Mouse (Mus musculus) heart, postnatal 0 days (tissue): ENCODE results near the gene Ccdc92b. TPM values are rescaled to one million over a fixed set of nuclear protein-coding genes. Genes with fewer than 3 reads are reported as not detected.

Source experiments
- ATAC-seq: fragments of 200-750 bp; cut with Nextera tagmentation; 2 replicates; pipeline ENCODE4 v1.8.0; 2017; ENCODE audit warnings: low read depth, moderate number of reproducible peaks, moderate library complexity; ENCODE audit not compliant: insufficient read depth
- DNase-seq: peaks from one replicate; pipeline ENCODE4 v3.0.0-alpha.2; 2016; ENCODE audit warnings: low spot score
- H3K27ac ChIP-seq: fragments of 300-500 bp; sonication (generic); 2 replicates; pipeline ENCODE4 v1.5.1; 2014; ENCODE audit warnings: low read depth, mild to moderate bottlenecking
- H3K27me3 ChIP-seq: fragments of 300-500 bp; sonication (generic); 2 replicates; pipeline ENCODE4 v1.6.1; 2014; ENCODE audit warnings: low read length, mixed read lengths; ENCODE audit not compliant: control insufficient read depth, insufficient read depth
- H3K36me3 ChIP-seq: fragments of 300-500 bp; sonication (generic); replicated peaks from 2 replicates; pipeline ENCODE4 v1.6.1; 2014; ENCODE audit warnings: low read length, mixed read lengths; ENCODE audit not compliant: control insufficient read depth, insufficient read depth
- H3K4me1 ChIP-seq: fragments of 300-500 bp; sonication (generic); 2 replicates; pipeline ENCODE4 v1.6.1; 2014; ENCODE audit warnings: antibody characterized with exemption; ENCODE audit not compliant: control insufficient read depth, insufficient read depth
- H3K4me2 ChIP-seq: fragments of 300-500 bp; sonication (generic); 2 replicates; pipeline ENCODE4 v1.6.1; 2014; ENCODE audit warnings: low read depth, mild to moderate bottlenecking, low read length, moderate library complexity
- H3K4me3 ChIP-seq: fragments of 300-500 bp; sonication (generic); 2 replicates; pipeline ENCODE4 v1.5.1; 2014; ENCODE audit warnings: low read depth, low read length
- H3K9ac ChIP-seq: fragments of 300-500 bp; sonication (generic); replicated peaks from 2 replicates; pipeline ENCODE4 v1.6.1; 2014; ENCODE audit warnings: low read depth, low read length, mixed read lengths
- H3K9me3 ChIP-seq: fragments of 300-500 bp; sonication (generic); replicated peaks from 2 replicates; pipeline ENCODE4 v1.6.1; 2016; ENCODE audit warnings: low read length; ENCODE audit not compliant: control insufficient read depth
- CTCF ChIP-seq: IDR thresholded peaks from 2 replicates; pipeline ENCODE4 v1.5.1; 2016; ENCODE audit warnings: antibody characterized with exemption, control low read depth, low read depth
- EP300 ChIP-seq: IDR thresholded peaks from 2 replicates; pipeline ENCODE4 v1.6.1; 2016; ENCODE audit warnings: antibody characterized with exemption, low read depth
- WGBS: fragments of 180-500 bp; shearing (Covaris S2); extraction: QIAGEN DNeasy Blood & Tissue Kit; methylation state at CpG from one replicate; pipeline ENCODE4 v1.1.7; 2014; 5-methylcytosine and 5-hydroxymethylcytosine counted together
- polyA plus RNA-seq: library from polyadenylated mRNA; unstranded; fragments of >200 nt; fragmentation: Nextera tagmentation; extraction: Ambion mirVana; gene quantifications from 2 replicates; pipeline ENCODE4 v1.2.1, GENCODE M21; 2015
- total RNA-seq: library from RNA; depleted of rRNA; stranded (reverse); fragments of >200 nt; gene quantifications from 2 replicates; pipeline ENCODE4 v1.2.3, GENCODE M21; 2014; ENCODE audit warnings: low replicate concordance; rRNA removed

Gene Ccdc92b
- 0.08 TPM in 1 of 2 replicates, not detected in the other for total RNA-seq
- polyA plus RNA-seq, result 0.49 and 0.63 TPM in 2 replicates

DNA sequence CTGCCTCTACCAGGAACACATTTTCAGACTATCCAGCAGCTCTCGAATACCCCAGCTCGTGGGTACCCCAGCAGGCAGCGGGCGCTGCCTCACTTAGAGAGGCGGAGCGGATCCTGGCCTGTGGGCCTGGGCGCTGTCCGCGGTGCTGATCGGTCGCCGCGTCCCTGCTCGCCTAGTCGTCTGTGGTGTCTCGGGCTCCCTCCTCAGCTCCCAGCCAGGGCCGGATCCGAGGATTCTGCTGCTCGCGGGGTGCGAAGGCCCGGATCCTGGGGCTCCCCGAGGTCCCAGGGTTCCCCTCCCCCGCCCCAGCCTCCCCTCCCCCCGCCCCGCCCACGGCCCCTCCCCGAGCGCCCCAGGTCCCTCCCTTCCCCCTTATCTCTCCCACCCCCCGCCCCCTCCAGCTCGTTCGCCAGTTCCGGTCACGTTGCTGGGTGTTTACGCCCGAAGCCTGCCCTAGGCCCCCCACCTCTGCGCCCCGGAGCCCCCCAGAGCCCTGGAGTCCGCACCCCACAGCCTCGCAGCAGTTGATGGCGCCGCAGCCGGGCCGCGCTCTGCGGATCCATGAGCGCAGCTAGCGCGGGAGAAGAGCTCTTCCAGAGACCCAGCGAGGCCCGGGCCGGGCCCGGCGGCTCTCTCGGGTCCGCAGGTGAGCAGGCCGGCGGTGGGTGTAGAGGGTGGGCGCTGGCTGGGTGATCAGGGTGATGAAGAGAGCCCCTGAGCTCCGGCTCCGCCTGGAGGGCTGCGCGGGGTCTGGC, at the start of gene Ccdc92b:
Gene Ccdc92b, plus strand, starts transcription at position 405 of the 755 bp plus-strand sequence.
- Histone ChIP-seq H3K27ac (no peak within 1 kb of the TSS), H3K27me3 (peaks cover 39% of the 10 kb centered on the region)
- peak; percentile 44 for DNase-seq

DNA sequence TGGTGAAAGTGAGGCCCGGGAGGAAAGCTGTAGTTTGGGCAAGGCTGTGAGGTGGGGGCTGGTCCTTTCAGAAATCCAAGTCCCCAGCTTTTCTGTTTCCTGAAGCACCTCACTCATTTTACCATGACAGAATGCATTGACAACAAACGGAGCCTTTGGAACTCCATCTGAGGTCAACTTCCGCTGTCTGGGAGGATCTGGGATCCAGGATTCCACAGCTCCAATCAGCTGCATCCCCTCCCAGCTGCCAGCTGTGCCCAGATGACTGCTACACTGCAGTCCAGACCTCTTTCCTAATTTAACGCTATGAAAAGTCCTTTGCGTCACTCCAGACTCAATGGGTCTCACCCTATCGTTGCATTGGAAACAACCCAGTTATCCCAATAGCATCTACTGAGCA, 49.7 kb upstream of the Ccdc92b start:
- H3K9me3 ChIP-seq, result no peaks in the 10 kb centered on the region
- WGBS, result 61% methylated on average over 6 of the region's 6 CpGs
- DNase-seq, result no peak
- no peak overlapping the region for H3K9ac ChIP-seq
- H3K36me3 ChIP-seq, result no peaks in the 10 kb centered on the region
- TF ChIP-seq CTCF, result no peak
- no peak for TF ChIP-seq EP300
- ATAC-seq, result no peak
- H3K4me1 ChIP-seq, result no peaks in the 10 kb centered on the region
- H3K4me2 ChIP-seq, result no peak overlapping the region
- no peaks in the 10 kb centered on the region for H3K27me3 ChIP-seq
- H3K27ac ChIP-seq, result no peak overlapping the region
- no peak overlapping the region for H3K4me3 ChIP-seq

More for the DNA sequence above, at the start of gene Ccdc92b:
- H3K36me3 ChIP-seq, result no peaks in the 10 kb centered on the region
- no peak for TF ChIP-seq EP300
- 0 out of 2 replicates have a peak, but pooled peaks have one; percentile 2 for TF ChIP-seq CTCF
- peak; percentile 90 for ATAC-seq
- H3K4me2 ChIP-seq, result peak within 1 kb of the TSS; percentile 37
- under 1% methylated on average over 50 of the region's 63 CpGs for WGBS
- H3K9me3 ChIP-seq, result no peaks in the 10 kb centered on the region
- H3K4me1 ChIP-seq, result 0 out of 2 replicates have a peak, but pooled peaks cover 6% of the 10 kb centered on the region
- 0 out of 2 replicates have a peak within 1 kb of the TSS, but pooled peaks have one; percentile 16 for H3K4me3 ChIP-seq
- no peak within 1 kb of the TSS for H3K9ac ChIP-seq

DNA sequence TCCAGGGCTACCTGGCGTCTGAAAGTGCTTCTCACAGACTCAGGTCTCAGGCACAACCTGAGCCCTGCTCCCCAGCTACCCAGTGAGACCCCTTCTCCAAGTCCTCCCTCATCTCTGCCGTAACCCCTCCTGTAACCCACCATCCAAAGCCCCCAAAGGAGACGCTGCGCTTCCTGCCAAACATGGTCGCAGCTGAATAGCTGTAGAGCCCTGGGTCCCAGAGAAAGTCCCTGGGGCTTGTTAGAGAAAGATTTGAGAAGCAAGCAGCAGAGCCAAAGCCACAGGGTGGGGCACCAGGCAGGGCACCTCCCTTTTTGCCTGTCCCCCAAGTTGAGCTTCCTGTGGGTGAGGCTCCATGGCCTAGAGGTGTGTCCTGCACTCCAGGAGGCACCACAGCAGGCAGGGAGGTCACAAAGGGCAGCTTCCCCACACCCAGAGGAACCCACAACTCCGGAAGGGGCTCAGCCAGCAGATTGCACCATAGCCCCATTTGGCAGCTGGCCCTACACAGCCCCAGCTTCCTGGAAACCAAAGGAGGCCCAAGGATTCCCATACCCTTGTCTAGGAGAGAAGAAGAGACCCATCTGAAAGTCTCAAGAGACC, 46.8 kb upstream of the Ccdc92b start:
- Histone ChIP-seq H3K4me1 (no peaks in the 10 kb centered on the region), H3K9me3 (no peaks in the 10 kb centered on the region), H3K4me3 (no peak overlapping the region), H3K9ac (no peak overlapping the region), H3K27me3 (no peaks in the 10 kb centered on the region), H3K27ac (no peak overlapping the region), H3K4me2 (no peak overlapping the region), H3K36me3 (no peaks in the 10 kb centered on the region)
- TF ChIP-seq CTCF (no peak), EP300 (no peak)
- 65% methylated on average over 6 of the region's 6 CpGs for WGBS
- DNase-seq (no peak), ATAC-seq (peak; percentile 27; the same call in 1 of the 2 replicates)

DNA sequence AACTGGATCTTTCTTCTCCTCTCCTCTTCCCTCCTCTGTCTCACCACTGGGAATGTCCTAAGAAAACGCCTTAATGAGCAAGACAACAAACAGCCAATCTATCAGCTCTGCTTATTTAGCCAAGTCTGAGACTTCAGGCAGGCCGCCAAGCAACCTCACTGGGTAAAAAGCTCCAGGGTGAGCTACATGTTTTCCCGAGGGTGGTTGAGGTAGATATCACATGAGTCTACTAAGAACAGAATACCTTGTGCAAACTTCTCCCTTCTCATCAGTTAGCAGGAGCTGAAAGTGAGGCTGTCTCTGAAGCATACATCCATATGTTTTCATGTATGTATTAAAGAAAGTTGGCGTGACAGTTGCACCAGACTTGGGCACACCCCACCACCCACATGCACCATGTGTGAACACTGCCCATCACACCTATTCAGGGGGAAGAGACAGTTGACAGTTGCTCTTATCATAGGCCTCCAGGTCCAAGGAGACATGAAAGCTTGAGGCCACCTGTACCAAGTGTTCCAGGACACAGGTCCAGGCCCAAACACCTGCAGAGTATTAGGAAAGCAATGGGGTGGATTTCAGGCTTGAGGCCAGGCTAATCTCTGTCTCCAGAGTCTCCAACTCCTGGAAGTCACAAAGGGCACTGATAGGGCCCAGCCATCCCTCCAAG, 44.5 kb upstream of the Ccdc92b start:
- no peak overlapping the region for H3K4me2 ChIP-seq
- no peaks in the 10 kb centered on the region for H3K36me3 ChIP-seq
- no peak for TF ChIP-seq CTCF
- WGBS, result 50% methylated on average over 4 of the region's 4 CpGs
- no peaks in the 10 kb centered on the region for H3K4me1 ChIP-seq
- H3K27me3 ChIP-seq, result no peaks in the 10 kb centered on the region
- H3K27ac ChIP-seq, result no peak overlapping the region
- no peak overlapping the region for H3K9ac ChIP-seq
- ATAC-seq (no peak), DNase-seq (no peak)
- no peaks in the 10 kb centered on the region for H3K9me3 ChIP-seq
- no peak overlapping the region for H3K4me3 ChIP-seq

DNA sequence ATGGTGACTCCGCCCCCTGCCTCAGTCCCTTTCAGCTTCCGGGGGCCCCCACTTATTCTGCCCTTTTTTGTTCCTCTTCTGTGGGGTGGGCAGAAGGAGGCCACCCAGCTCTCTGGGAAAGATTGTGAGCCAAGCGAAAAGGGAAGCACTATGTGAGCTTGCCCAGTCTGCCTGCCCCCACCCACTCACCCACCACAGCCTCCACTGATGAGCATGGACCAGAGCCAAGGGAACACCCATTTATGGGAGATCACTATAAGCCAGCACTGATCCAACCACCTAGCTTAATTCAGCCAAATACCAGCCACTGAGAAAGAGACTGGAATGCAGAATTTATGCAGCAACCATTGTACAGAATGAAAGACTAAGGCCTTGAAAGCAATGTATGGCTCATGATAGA, 43.5 kb upstream of the Ccdc92b start:
- ATAC-seq (no peak), DNase-seq (no peak)
- no peaks in the 10 kb centered on the region for H3K27me3 ChIP-seq
- no peaks in the 10 kb centered on the region for H3K9me3 ChIP-seq
- TF ChIP-seq CTCF (no peak), EP300 (no peak)
- H3K4me2 ChIP-seq, result no peak overlapping the region
- 70% methylated on average over 3 of the region's 3 CpGs for WGBS
- no peaks in the 10 kb centered on the region for H3K36me3 ChIP-seq
- no peak overlapping the region for H3K27ac ChIP-seq
- no peaks in the 10 kb centered on the region for H3K4me1 ChIP-seq
- no peak overlapping the region for H3K9ac ChIP-seq
- H3K4me3 ChIP-seq, result no peak overlapping the region
